Mouse (Mus musculus) C2C12 (cell line): ENCODE results near the gene Prkcg.

Source experiments
- CTCF ChIP-seq: IDR thresholded peaks from one replicate; pipeline ENCODE4 v1.5.1; 2011; ENCODE audit not compliant: control insufficient read depth, insufficient read depth, insufficient read length
- FOSL1 ChIP-seq: IDR thresholded peaks from one replicate; pipeline ENCODE4 v1.8.0; 2011; ENCODE audit warnings: mild to moderate bottlenecking, low read length; ENCODE audit not compliant: poor library complexity, insufficient read depth, severe bottlenecking
- MAX ChIP-seq: IDR thresholded peaks from one replicate; pipeline ENCODE4 v1.6.1; 2011; ENCODE audit warnings: mild to moderate bottlenecking, control low read depth
- USF1 ChIP-seq: IDR thresholded peaks from one replicate; pipeline ENCODE4 v1.6.1; 2011; ENCODE audit warnings: low read depth, mild to moderate bottlenecking, control low read depth, moderate library complexity

DNA sequence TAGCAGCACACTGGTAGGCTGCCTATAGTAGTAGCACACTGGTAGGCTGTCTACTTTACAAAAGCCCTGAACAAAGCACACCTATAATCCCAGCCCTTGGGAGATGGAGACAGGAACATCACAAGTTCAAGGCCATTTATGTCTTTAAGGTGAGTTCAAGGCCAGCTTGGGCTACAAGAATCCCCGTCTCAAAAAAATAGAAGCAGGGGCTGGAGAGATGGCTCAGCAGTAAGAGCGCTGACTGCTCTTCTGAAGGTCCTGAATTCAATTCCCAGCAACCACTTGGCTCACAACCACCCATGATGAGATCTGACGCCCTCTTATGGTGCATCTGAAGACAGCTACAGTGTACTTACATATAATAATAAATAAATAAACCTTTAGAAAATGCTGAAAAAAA, 56.3 kb downstream of the Prkcg start:
- TF ChIP-seq USF1 (no peak), CTCF (no peak), MAX (no peak), FOSL1 (no peak)
